Mouse (Mus musculus) lung, adult 2 months (tissue): ENCODE measurements at regions not wholly inside any gene's neighbourhood (a gene's known extent, or its start where the extent isn't known, plus 50 kb on each side); places are given as distances from the start of the nearest gene placed in this dataset.

Source experiments
- CTCF ChIP-seq: fragments of 200-500 bp; IDR thresholded peaks from 2 replicates; pipeline ENCODE4 v1.5.1; 2011; ENCODE audit warnings: mild to moderate bottlenecking, low read length, control low read depth; ENCODE audit not compliant: insufficient read depth
- POLR2A ChIP-seq: fragments of 200-500 bp; IDR thresholded peaks from 2 replicates; pipeline ENCODE4 v1.6.1; 2011; ENCODE audit warnings: low read depth, mild to moderate bottlenecking, control low read depth, low read length, borderline replicate concordance; ENCODE audit errors: extremely low read depth

DNA sequence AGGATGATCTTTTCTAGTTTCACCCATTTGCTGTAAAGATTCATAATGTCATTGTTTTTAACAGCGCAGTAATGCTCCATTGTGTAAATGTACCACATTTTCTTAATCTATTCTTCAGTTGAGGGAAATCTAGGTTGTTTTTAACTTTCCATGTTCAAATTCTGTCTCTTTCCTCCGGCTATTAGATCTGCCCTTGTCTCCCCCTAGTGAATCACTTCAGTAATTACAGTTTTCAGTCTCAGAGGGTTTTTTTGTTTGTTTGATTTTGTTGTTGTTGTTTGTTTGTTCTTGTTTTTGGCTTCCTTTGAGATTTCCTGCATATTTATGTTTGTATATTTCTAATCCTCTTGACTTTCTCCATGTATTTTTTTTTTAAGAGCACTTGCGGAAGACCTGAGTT is 194.8 kb upstream of the Thsd7b start:
- no peak for TF ChIP-seq CTCF
- no peak for TF ChIP-seq POLR2A
